Mouse (Mus musculus) frontal cortex, postnatal 36 days (tissue): ENCODE measurements around the gene Ikzf1.

Experiments used
- DNase-seq, 2 experiments: peaks; one replicate each; pipeline ENCODE4 v3.0.0; 2022; ENCODE audit warnings: low spot score in 2 of 2

Gene Ikzf1

GRCm38 (mm10) chr11:11809404-11810175 is 124.8 kb downstream of the Ikzf1 start:
- DNase-seq = no peak

- peak; percentile 62 to 81 for DNase-seq
Observed at GRCm38 (mm10) chr11:11811906-11812480, 127.2 kb downstream of the Ikzf1 start.

- no peak for DNase-seq
Observed at GRCm38 (mm10) chr11:11815737-11816136, 130.9 kb downstream of the Ikzf1 start.

- no peak for DNase-seq
Observed at GRCm38 (mm10) chr11:11818797-11819196, 134.0 kb downstream of the Ikzf1 start.

GRCm38 (mm10) chr11:11819206-11819605 is 134.4 kb downstream of the Ikzf1 start:
- DNase-seq = no peak

- DNase-seq = peak; percentile 67 to 91
Observed at GRCm38 (mm10) chr11:11820251-11820650, 135.4 kb downstream of the Ikzf1 start.

GRCm38 (mm10) chr11:11820737-11821136 is 135.9 kb downstream of the Ikzf1 start:
- DNase-seq = no peak

GRCm38 (mm10) chr11:11821387-11821975 is 136.7 kb downstream of the Ikzf1 start:
- DNase-seq = no peak
